Mouse (Mus musculus): ENCODE data around the gene Dapp1.
"Not testable (repeated sequence)": the region's sequence is repeated elsewhere in the genome, so short reads cannot be mapped to it uniquely, and the experiment has no call there.

The Dapp1 gene

GRCm38 (mm10) chr3:137952914-137953880, 28.1 kb downstream of the Dapp1 start:
- DNase-seq = peak; percentile 72

DNA sequence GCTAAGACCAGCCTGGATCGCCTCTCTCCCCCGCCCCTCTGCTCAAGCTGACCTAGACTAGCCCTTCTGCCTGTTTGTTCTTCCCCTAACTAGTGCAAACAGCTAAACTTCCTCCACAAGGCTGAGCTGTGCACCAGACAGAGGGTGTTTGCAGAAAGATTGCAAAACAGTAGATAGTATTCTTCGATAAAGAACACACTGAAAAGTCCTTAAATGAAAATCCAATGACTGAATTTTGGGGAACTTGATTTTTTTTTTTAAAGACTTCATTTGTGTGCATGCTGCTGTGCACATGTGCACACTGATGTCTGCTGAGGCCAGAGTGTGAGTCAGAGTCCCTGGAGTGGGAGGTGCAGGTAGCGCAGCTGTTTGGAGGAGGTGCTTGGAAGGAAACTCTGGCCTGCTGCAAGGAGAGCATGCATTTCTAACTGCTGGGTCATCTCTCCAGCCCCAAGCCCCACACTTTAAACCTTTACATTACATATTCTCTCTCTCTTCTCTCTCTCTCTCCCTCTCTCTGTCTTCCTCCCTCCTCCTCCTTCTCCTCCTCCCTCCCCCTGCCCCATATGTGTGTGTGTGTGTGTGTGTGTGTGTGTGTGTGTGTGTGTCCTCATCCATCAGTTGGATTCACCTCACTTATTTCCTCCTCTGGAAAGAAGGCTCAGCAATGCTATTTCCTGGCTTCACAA, 29.0 kb downstream of the Dapp1 start:
- DNase-seq = no peak

DNA sequence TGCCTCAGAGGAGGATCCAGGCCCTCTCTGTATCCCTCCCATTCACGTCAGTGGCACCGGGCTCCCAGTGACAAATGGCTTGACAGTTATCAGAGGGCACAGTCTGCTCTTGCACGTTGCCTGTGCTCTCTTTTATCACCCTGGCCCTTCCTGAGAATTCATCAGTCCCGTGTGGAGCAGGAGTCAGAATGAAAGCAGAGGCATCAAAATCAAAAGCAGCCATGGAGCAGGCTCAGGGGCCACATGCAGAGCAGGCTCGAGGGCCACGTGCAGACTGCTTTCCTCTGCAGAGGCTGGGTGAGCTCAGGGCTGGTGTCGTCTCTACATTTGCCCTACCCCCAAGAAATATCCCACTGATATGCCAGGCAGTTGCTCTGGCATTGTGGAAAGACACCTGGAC, 29.5 kb downstream of the Dapp1 start:
- DNase-seq = no peak

DNA sequence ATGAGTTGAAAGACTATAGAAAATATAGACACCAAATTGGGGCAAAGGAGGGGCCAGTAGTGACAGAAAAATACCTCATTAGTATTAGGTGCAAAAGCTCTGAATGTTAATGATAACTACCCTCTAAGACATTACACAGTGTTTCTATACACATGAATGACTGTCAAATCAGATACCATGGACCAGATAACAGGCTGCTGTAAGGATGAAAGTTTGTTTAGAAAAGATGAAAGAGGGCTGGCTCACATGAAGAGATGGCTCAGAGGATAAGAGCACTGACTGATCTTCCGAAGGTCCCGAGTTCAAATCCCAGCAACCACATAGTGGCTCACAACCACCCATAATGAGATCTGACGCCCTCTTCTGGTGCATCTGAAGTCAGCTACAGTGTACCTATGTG, 30.0 kb downstream of the Dapp1 start:
- DNase-seq = not testable (repeated sequence)

- DNase-seq = no peak
Measured at GRCm38 (mm10) chr3:137950191-137950885, 31.0 kb downstream of the Dapp1 start.

DNA sequence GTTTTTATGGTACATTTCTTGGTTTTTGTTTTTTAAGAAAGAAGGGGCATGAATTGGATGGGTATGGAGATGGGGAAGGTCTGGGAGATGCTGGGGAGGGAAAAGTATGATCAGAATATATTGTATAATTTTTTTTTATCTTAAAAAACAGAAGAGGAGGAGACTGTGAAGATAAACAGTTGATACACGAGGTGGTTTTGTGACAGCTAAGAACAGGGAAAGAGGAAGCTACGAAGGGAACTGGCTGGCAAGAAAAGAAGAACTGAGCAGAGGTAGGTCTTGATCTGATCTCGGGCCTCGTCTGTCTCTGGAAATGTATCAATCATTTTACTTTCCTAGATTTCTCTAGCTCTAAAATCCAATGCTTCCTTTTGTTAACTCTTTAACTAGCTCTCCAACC, 33.8 kb downstream of the Dapp1 start:
- DNase-seq = no peak

GRCm38 (mm10) chr3:137946827-137947226, 34.5 kb downstream of the Dapp1 start:
- DNase-seq = no peak

GRCm38 (mm10) chr3:137943737-137944154, 37.6 kb downstream of the Dapp1 start:
- no peak for DNase-seq

DNA sequence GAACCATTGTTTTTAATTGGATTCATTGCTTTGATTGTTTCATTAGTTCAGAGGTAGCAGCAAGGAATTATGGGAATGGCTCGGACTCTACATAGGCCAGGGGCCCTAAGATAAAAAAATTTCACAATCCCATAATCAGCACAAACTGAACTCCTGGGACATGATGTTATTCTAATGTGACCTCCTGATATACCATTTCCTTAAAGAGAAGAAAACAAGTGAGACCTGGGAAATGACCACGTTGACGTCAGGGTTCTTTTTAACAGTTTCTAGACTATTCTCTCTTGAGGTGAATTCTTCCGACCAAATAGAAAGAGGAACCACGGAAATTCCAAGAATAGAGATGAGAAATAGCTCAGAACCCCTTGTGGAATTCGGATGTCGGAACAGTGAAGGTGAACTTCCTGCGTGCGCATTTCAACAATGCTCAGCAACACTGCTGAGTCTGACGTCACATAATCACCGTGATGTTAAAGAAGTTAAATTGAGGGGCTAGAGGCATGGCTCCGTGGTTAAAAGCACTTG, 39.2 kb downstream of the Dapp1 start:
- DNase-seq = no peak

DNA sequence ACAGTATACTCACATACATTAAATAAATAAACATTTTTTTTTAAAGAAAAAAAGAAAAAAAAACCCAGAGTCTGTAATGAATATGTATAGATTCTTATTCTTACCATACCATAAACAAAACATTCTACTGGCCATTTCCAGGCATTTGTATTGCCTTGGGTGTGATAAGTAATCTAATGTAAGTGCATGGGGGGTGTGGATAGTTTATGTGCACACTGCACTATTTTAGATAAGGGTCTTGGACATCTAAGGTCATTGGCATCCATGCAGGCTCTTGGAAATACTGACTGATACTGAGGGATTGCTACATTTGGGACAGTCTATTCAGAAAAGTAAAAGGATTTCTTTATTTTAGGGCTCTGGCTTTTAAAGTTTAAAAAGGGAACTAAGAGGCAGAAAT, 39.8 kb downstream of the Dapp1 start:
- DNase-seq = no peak

GRCm38 (mm10) chr3:137940757-137941156, 40.6 kb downstream of the Dapp1 start:
- no peak for DNase-seq

DNA sequence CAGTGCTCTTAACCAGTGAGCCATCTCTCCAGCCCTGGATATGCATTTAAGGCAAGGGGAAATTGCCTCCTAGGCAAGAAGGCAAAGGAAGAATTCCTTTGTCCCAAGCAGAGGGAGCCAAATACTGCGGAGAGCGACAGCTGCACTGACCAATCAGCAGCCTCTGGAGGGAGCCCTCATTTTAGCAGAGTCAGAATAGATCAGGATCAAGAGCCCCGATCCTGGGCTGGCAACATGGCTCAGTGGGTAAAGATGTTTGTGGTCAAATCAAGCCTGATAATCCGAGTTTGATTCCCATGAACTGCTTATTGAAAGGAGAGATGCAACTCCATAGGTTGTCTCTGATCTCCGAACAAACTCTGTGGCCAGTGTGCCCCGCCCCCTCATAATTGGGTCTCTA, 42.7 kb downstream of the Dapp1 start:
- peak; percentile 39 for DNase-seq

DNA sequence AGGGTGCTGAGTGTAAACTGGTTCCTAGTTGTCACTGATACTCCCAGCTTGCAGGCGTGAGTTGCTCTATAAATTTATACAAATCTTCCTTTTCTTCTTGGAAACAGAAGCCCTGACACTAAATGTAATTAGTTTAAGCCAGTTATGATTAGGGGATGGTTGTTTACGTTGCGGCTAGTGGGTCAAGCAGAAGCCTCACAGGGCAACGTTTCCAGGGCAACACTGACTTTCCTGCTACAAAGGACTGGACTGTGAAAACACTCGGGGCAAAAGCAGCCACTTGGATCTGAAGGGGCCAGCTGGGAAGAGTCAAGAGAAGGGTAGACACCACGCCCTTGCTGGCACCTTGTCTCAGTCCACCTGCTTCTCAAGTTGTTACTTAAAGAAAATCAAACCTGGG, 44.8 kb downstream of the Dapp1 start:
- no peak for DNase-seq

- no peak for DNase-seq
Measured at GRCm38 (mm10) chr3:137935570-137936525, 45.5 kb downstream of the Dapp1 start.

- no peak for DNase-seq
Measured at GRCm38 (mm10) chr3:137933986-137934385, 47.4 kb downstream of the Dapp1 start.

- DNase-seq = no peak
Measured at GRCm38 (mm10) chr3:137932748-137933147, 48.6 kb downstream of the Dapp1 start.

DNA sequence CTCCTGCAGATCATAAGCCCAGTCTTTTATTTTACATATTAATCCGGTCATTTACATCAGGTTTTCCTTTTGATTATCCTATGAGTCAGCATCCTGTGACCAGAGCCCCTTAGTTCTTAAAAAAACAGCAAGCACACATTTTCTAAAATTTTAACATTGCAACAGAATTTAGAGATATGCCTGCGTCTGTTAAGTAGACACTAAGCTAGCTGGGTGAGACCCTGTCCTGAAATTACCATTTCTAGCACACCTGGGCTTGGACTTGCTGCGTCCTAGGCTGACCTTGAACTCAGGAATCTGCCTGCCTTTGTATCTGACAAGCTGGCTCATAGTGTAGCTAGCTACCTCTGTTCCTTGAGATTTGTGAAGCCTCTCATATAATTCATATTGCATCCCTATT, 51.4 kb downstream of the Dapp1 start:
- DNase-seq = no peak

- no peak for DNase-seq
Measured at GRCm38 (mm10) chr3:137927010-137927409, 54.3 kb downstream of the Dapp1 start.

DNA sequence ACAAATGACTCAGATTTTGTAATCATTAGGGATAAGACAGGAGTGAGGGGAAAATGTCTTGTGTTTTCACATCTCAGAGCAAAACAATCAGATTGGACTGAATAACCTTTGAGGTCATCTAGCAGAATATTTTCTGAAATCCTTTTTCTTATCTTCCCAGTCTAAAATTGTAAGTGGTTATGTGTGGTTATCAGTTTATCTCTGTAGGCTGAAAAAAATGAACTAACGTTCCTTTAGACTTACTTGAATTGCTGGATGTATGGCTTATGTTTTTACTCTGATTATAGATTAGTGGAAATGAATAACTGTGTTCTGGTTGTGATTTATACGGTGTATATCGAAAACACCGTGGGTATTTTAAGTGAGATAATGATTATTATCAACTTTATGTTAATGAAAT, 60.8 kb downstream of the Dapp1 start:
- DNase-seq = no peak

GRCm38 (mm10) chr3:137919398-137919797, 61.9 kb downstream of the Dapp1 start:
- no peak for DNase-seq

DNA sequence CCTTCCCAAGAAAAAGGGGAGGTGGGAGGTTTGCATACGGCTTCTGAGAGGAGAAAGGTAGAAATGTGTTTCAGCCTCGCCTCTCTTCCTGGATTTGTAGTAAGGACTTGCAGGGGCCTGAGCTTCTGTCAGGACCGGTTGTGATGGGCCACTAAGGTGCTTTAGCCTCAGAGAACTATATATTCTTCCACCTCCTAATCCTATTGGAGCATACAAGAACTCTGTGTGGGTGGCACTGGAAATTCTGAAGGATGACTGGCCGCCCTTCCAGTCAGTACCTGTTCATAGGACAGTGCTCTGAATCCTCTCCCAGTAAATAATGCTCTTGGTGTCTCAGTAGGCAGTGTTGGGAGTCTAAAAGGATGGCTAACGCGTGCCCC, 62.4 kb downstream of the Dapp1 start:
- DNase-seq = peak; percentile 17
